Mouse (Mus musculus) kidney, postnatal 0 days (tissue): ENCODE results near the gene 4933403O08Rik. TPM values are rescaled to one million over a fixed set of nuclear protein-coding genes. Genes with fewer than 3 reads are reported as not detected.

Source experiments
- ATAC-seq: fragments of 200-750 bp; cut with Nextera tagmentation; replicated peaks from 2 replicates; pipeline ENCODE4 v1.8.0; 2017; ENCODE audit warnings: low read depth, moderate number of reproducible peaks, moderate TSS enrichment, moderate library complexity; ENCODE audit not compliant: low FRiP score
- DNase-seq: peaks from one replicate; pipeline ENCODE4 v3.0.0-alpha.2; 2016; ENCODE audit warnings: low spot score
- H3K27ac ChIP-seq: fragments of 300-500 bp; sonication (generic); 2 replicates; pipeline ENCODE4 v1.5.1; 2014; ENCODE audit warnings: mild to moderate bottlenecking
- H3K27me3 ChIP-seq: fragments of 300-500 bp; sonication (generic); 2 replicates; pipeline ENCODE4 v1.6.1; 2014; ENCODE audit warnings: low read length, mixed read lengths; ENCODE audit not compliant: insufficient read depth
- H3K36me3 ChIP-seq: fragments of 300-500 bp; sonication (generic); 2 replicates; pipeline ENCODE4 v1.6.1; 2014; ENCODE audit warnings: low read length, mixed read lengths; ENCODE audit not compliant: insufficient read depth
- H3K4me1 ChIP-seq: fragments of 300-500 bp; sonication (generic); replicated peaks from 2 replicates; pipeline ENCODE4 v1.6.1; 2014; ENCODE audit warnings: antibody characterized with exemption, low read length, mixed read lengths; ENCODE audit not compliant: insufficient read depth
- H3K4me2 ChIP-seq: fragments of 300-500 bp; sonication (generic); 2 replicates; pipeline ENCODE4 v1.6.1; 2014; ENCODE audit warnings: mild to moderate bottlenecking, low read length, moderate library complexity, mixed read lengths
- H3K4me3 ChIP-seq: fragments of 300-500 bp; sonication (generic); replicated peaks from 2 replicates; pipeline ENCODE4 v1.5.1; 2014; ENCODE audit warnings: low read depth, low read length
- H3K9ac ChIP-seq: fragments of 300-500 bp; sonication (generic); 2 replicates; pipeline ENCODE4 v1.6.1; 2014; ENCODE audit warnings: low read depth, low read length
- H3K9me3 ChIP-seq: fragments of 300-500 bp; sonication (generic); replicated peaks from 2 replicates; pipeline ENCODE4 v1.6.1; 2016; ENCODE audit warnings: low read length, inconsistent platforms, mixed read lengths
- CTCF ChIP-seq: IDR thresholded peaks from 2 replicates; pipeline ENCODE4 v1.5.1; 2016; ENCODE audit warnings: antibody characterized with exemption, low read depth, mild to moderate bottlenecking, moderate library complexity
- WGBS: fragments of 180-500 bp; shearing (Covaris S2); extraction: QIAGEN DNeasy Blood & Tissue Kit; methylation state at CpG from one replicate; pipeline ENCODE4 v1.1.7; 2014; 5-methylcytosine and 5-hydroxymethylcytosine counted together
- polyA plus RNA-seq: library from polyadenylated mRNA; unstranded; fragments of >200 nt; fragmentation: Nextera tagmentation; extraction: Ambion mirVana; gene quantifications from 2 replicates; pipeline ENCODE4 v1.2.1, GENCODE M21; 2015

Gene 4933403O08Rik
- not detected in 2 replicates for polyA plus RNA-seq

DNA sequence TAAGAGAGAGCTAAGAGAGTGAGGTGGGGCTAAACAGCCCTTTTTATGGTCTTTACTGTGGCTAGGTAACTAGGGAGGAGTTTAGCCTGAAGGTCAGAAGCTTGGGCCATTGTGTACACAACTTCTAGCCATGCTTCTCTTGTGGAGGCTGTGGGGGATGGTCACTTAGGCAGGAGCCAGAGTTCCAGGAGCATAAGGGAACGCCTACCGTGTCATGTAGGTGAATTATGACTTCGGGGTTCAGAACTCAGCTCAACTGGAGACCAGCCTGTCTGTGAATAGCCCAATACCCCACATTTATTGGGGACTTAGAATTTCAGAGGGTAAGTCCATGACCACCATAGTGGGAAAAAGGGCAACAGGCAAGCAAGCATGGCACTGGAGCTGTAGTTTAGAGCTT, at the start of gene 4933403O08Rik:
Gene 4933403O08Rik, plus strand, starts transcription at position 301 of the 400 bp plus-strand sequence.
- H3K27me3 ChIP-seq = no peaks in the 10 kb centered on the region
- H3K4me2 ChIP-seq = no peak within 1 kb of the TSS
- ATAC-seq = no peak
- no peaks in the 10 kb centered on the region for H3K36me3 ChIP-seq
- H3K4me3 ChIP-seq = no peak within 1 kb of the TSS
- H3K9ac ChIP-seq = no peak within 1 kb of the TSS
- H3K9me3 ChIP-seq = no peaks in the 10 kb centered on the region
- no peak for TF ChIP-seq CTCF
- no peak within 1 kb of the TSS for H3K27ac ChIP-seq
- WGBS = 87% methylated on average over 3 of the region's 3 CpGs
- DNase-seq = no peak
- no peaks in the 10 kb centered on the region for H3K4me1 ChIP-seq

DNA sequence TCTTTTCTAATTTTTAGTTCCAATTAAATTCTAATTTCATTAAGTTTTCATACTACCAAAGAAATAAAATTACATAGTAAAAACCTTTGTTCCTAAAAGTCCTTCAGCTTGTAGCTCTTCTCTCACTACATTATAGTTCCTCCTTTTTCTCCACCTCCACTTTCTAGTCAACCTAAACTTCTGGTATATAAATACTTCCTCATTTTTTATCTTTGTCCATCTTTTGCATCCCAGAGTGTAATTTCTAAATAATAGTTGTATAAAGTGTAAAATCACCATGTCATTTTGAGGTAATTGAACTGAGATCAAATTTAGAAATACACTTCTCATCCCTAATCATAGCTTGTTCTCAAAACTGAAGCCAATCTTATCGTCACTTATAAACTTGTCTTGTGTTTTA, 4.1 kb downstream of the 4933403O08Rik start:
- H3K36me3 ChIP-seq = no peaks in the 10 kb centered on the region
- no peak overlapping the region for H3K9ac ChIP-seq
- ATAC-seq (no peak), DNase-seq (no peak)
- H3K4me1 ChIP-seq = no peaks in the 10 kb centered on the region
- no peak overlapping the region for H3K4me3 ChIP-seq
- H3K4me2 ChIP-seq = no peak overlapping the region
- no peak for TF ChIP-seq CTCF
- no peak overlapping the region for H3K27ac ChIP-seq
- no peaks in the 10 kb centered on the region for H3K27me3 ChIP-seq
- WGBS = 89% methylated on average over 1 of the region's 1 CpGs
- no peaks in the 10 kb centered on the region for H3K9me3 ChIP-seq

DNA sequence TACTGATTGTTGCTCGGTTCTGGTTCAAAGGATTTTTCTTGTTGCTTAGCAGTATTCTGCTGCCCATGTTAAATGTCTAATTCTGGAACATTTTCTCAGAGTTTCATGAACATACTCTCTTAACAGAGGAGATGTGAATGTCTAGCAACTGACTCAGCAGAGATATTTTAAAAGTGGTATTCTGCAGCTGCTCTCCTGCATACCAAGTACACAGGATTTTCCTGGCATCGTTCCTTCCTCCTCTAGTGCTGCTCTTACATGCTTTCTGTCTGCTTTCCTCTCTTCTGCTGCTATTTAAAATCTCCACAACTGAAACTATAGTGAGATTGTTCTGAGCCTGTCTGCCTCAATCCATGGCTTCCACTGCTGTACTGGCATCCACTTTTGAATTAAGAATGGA, 16.7 kb downstream of the 4933403O08Rik start:
- DNase-seq (no peak), ATAC-seq (no peak)
- H3K4me1 ChIP-seq = no peaks in the 10 kb centered on the region
- H3K36me3 ChIP-seq = no peaks in the 10 kb centered on the region
- H3K27ac ChIP-seq = no peak overlapping the region
- no peak overlapping the region for H3K4me3 ChIP-seq
- no peaks in the 10 kb centered on the region for H3K9me3 ChIP-seq
- no peaks in the 10 kb centered on the region for H3K27me3 ChIP-seq
- WGBS = 75% methylated on average over 2 of the region's 2 CpGs
- no peak overlapping the region for H3K9ac ChIP-seq
- TF ChIP-seq CTCF = no peak
- H3K4me2 ChIP-seq = no peak overlapping the region

DNA sequence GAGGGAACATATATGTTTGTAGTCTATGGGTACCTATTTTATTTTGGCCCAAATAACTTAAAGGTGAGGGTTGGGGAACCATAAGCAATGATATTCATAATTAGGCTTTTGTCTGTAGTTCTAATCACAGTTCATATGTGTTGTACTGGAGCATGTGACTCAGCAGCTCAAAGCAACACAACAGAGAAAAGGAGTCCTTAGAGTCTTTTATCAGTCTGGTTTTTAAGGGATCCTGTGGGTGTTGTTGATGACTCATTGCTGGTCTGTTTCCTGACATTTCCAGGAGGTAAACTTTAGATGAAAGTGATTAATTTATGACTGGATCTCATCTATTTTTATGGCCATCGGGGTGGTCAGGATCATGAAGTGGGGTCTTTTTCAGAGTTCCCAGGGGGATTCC, 34.7 kb downstream of the 4933403O08Rik start:
- Histone ChIP-seq H3K9me3 (no peaks in the 10 kb centered on the region), H3K4me2 (no peak overlapping the region), H3K4me3 (no peak overlapping the region), H3K9ac (no peak overlapping the region), H3K4me1 (no peaks in the 10 kb centered on the region), H3K27me3 (no peaks in the 10 kb centered on the region), H3K27ac (no peak overlapping the region), H3K36me3 (no peaks in the 10 kb centered on the region)
- DNase-seq = no peak
- no peak for TF ChIP-seq CTCF
- WGBS = 54% methylated on average over 1 of the region's 1 CpGs
- ATAC-seq = no peak

Other genes starting within 250 kb of the 4933403O08Rik start
- gene Tex16, start 228.0 kb upstream of the 4933403O08Rik start, polyA plus RNA-seq = 0.34 and 0.39 TPM in 2 replicates
- 61.5 and 68.6 TPM in 2 replicates for gene Apool, start 72.3 kb downstream of the 4933403O08Rik start, polyA plus RNA-seq
- not detected in 2 replicates for gene Satl1, start 167.7 kb downstream of the 4933403O08Rik start, polyA plus RNA-seq